Mouse (Mus musculus) left cerebral cortex, adult 2 months (tissue): ENCODE measurements around the gene Jph2. TPM values are rescaled to one million over a fixed set of nuclear protein-coding genes. Genes with fewer than 3 reads are reported as not detected.
A peak's percentile ranks its signal among the peaks of the same experiment; 100 is the strongest.

Source experiments
- DNase-seq, 2 experiments: peaks; one replicate each; pipeline ENCODE4 v3.0.0; 2021 to 2022; ENCODE audit warnings: low spot score in 2 of 2, mixed read lengths in 1 of 2; ENCODE audit errors: extremely low spot score in 1 of 2
- H3K27ac ChIP-seq: fragments of 200-600 bp; 2 replicates; pipeline ENCODE4 v1.8.1; 2022
- H3K4me3 ChIP-seq: fragments of 200-600 bp; 2 replicates; pipeline ENCODE4 v1.8.1; 2022
- CTCF ChIP-seq: fragments of 200-600 bp; IDR thresholded peaks from 2 replicates; pipeline ENCODE4 v1.8.1; 2022; ENCODE audit warnings: antibody characterized with exemption, mild to moderate bottlenecking, moderate library complexity
- intact Hi-C: fragments of 180-260 bp; cut with DNase I; formaldehyde crosslinking; loops from one replicate; pipeline ENCODE4 v1.15.1; 2025
- total RNA-seq, 2 experiments: library from RNA; stranded (reverse); gene quantifications; 2 replicates each; pipeline ENCODE4 v1.2.3; 2021

The Jph2 gene
- total RNA-seq, 2 experiments from 2014 or later, result 0.63 to 0.81 TPM

DNA sequence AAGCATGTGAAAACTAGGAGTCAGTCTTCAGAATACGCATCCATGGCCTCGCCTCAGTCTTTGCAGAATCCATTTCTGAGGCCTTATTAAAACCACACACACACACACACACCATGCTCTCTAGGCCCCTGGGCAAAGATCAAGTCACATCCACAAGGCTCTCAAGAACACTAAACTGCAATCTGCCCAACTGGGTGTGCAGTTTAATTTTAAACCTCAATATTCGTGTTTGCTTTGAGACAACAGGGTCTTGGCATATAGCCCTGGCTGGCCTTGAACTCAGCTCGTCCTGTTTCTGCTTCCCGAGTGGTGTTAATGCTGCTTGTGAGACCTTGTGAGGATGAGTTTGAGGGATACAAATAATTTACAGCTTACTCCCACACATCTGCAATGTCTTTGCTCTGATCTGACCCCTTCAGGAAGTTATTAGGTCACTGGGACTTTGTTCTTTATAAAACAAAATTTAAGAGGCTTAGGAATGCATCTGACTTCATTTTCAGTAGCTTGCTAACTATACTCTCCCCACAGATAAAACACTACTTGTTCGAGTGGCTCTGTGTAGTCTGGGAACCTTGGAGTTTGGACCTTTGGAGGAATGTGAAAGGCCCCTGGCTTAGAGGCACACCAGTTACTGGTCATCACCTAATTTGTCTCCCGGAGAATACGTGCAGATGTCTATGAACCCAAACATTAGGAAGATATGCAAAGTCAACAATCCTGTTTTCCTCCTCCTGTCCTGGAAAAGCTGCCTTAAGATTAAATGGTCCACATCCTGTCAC, 6.4 kb upstream of the Jph2 start:
- Histone ChIP-seq H3K4me3 (no peak overlapping the region), H3K27ac (no peak overlapping the region)
- intact Hi-C loops, result loop anchor here (5.0 kb wide), 1 partner anchor 357 kb away; no protein-coding TSS in a partner anchor
- no peak for DNase-seq
- TF ChIP-seq CTCF, result no peak

DNA sequence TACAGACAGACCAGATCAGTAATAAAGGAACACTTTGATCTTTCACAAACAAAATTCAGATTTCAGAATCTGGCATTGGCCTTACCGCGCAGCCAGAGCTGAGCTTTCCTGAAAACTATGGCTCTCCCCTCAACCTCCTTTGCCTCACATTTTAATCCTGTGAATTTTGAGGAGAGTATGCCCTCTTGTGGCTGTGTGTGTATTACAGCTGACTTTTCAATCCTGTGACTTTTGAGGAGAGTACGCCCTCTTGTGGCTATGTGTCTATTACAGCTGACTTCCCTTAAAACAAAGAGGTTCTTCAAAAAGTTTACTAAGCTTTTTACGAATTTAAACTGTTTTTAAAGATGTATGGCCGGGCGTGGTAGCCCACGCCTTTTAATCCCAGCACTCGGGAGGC, 3.4 kb upstream of the Jph2 start:
- Histone ChIP-seq H3K27ac (no peak overlapping the region), H3K4me3 (no peak overlapping the region)
- intact Hi-C loops, result loop anchor here (1.0 to 5.0 kb wide), 5 partner anchors 18 to 478 kb away; no protein-coding TSS in a partner anchor
- DNase-seq, result peak; percentile 78 to 81
- peak; percentile 100 for TF ChIP-seq CTCF

DNA sequence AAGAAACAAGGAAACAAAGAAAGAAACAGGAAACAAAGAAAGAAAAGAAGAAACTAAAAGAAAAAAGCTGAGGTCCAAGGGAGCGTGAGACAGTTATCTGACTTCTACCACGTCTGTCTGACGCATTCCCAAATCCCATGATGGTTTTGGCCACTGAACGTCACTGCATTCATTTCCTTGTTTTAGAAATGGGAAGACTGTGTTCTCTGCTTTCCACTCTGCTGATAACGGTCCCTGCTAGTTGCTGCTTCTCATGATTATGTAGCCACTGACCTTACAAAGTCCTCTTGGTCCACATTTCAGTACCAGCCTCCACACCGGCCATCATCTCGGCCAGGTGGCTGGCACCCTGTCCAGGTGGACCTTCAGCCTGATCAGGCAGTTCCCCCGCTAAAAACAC, 1.4 kb upstream of the Jph2 start:
- intact Hi-C loops, result no loop called here
- DNase-seq, result no peak
- Histone ChIP-seq H3K4me3 (no peak overlapping the region), H3K27ac (no peak overlapping the region)
- TF ChIP-seq CTCF, result no peak

DNA sequence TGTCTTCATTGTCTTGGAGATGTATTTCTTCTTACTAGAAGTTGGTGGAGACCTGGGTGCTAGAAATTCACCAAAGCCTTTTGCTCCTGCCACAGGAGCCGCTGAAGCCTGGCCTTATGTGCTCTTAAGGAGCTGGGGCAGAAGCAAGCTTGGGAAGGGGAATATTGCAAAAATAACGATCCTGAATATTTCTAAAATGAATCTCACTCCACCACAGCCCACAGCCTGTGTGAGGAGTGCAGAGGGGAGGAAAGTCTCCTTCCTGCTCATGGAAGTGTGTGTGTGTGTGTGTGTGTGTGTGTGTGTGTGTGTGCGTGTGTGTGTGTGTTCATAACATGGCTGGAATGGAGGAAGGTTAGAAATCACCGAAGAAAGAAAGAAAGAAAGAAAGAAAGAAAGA, 977 bp upstream of the Jph2 start:
- Histone ChIP-seq H3K4me3 (no peak overlapping the region), H3K27ac (no peak overlapping the region)
- TF ChIP-seq CTCF, result no peak
- DNase-seq, result no peak
- intact Hi-C loops, result no loop called here

DNA sequence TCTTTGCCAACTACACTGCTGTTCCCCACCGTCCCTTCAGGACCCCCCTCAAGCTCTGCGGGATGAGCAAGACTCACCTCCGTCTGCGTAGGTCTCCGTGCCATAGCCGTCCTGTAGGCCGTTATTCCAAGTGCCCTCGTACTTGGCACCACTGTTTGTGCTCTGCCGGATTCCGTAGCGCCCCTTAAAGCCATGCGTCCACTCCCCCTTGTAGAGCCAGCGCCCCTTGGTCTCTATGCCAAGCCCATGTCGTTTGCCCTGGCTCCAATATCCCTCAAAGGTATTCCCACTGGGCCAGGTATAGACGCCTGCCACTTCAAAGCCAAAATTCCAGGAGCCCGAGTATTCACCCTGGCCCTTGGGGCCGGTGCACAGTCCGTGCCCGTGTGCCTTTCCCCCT, 722 bp downstream of the Jph2 start:
- H3K4me3 ChIP-seq, result no peak overlapping the region
- intact Hi-C loops, result no loop called here
- no peak for DNase-seq
- H3K27ac ChIP-seq, result no peak overlapping the region
- no peak for TF ChIP-seq CTCF

DNA sequence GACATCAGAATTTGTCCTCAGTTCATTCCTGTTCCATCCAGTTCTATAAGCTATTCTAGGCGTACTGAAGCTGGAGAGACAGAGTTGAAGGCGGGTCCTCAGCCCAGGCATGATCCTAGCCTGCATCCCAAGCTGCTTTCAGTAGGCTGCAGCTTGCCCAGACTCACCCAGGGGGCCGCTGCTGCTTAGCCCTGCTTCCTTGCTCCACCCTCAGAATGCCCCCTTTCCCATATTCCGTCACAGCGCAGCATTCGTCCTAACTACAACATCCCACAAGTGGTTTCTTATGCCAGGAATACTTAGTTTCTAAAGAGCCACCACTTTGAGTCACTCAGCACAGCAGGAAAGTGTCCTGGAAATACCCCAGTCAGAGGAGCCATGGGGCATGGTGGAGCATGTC, 2.8 kb downstream of the Jph2 start:
- TF ChIP-seq CTCF, result no peak
- intact Hi-C loops, result no loop called here
- Histone ChIP-seq H3K27ac (no peak overlapping the region), H3K4me3 (no peak overlapping the region)
- DNase-seq, result no peak

DNA sequence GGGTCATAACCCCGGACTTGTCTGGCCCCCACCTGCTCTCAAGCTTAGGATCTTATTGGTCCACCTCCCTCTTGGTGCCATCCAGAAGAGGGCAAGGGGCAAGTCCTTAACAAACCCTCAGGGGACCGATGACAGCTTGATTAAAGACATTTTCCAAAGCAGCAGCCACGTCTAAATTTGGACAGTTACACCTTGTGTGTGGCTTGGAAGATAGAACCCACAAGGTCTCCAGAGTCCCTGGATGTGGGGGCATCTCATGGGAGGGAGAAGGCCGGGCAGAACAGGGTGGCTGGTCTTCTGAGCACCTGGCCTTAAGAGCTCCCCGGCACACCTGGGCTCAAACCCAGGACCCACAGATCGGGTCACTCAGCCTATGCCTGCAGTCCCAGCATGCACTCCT, 3.8 kb downstream of the Jph2 start:
- DNase-seq, result no peak
- Histone ChIP-seq H3K4me3 (no peak overlapping the region), H3K27ac (no peak overlapping the region)
- TF ChIP-seq CTCF, result no peak
- intact Hi-C loops, result no loop called here

DNA sequence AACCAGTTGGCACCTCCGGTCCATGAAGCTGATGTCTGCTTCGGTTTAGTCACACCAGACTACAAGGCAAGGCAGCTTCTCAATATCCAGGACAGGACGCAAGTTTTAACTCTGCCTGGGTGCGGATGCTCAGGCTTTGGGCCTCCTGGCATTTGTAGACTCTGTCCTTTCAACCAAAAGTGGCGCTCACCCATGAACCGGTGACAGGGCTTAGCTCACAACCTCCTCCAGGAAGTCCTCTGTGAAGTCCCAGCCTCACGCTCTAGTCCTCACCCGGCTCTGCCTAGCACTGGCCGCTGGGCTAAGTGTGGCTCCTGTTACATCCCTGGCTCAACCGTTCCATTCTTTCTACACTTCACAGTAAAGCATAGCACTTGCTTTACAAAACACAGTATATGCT, 4.6 kb downstream of the Jph2 start:
- no peak for DNase-seq
- Histone ChIP-seq H3K27ac (no peak overlapping the region), H3K4me3 (no peak overlapping the region)
- no peak for TF ChIP-seq CTCF
- intact Hi-C loops, result no loop called here

DNA sequence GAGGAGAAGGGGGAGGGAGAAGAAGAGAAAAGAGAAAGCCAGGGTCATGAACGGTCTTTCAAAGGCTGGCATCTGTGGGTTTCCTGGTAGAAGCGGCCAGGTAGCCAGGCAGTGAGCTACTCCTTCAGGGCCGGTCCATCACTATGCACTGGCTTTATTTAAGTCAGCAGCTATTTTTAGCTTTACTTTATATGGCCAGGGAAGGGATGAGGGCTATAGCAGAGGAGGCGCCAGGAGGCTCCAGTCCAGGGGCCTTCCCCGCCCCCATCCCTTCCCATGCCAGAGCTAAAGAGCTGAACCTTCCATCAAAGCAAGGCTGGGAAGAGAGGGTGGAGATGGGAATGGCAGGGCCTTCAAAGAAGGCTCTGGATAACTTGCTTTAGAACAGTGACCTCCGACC, 5.4 kb downstream of the Jph2 start:
- no peak for DNase-seq
- TF ChIP-seq CTCF, result no peak
- Histone ChIP-seq H3K27ac (no peak overlapping the region), H3K4me3 (no peak overlapping the region)
- intact Hi-C loops, result no loop called here

DNA sequence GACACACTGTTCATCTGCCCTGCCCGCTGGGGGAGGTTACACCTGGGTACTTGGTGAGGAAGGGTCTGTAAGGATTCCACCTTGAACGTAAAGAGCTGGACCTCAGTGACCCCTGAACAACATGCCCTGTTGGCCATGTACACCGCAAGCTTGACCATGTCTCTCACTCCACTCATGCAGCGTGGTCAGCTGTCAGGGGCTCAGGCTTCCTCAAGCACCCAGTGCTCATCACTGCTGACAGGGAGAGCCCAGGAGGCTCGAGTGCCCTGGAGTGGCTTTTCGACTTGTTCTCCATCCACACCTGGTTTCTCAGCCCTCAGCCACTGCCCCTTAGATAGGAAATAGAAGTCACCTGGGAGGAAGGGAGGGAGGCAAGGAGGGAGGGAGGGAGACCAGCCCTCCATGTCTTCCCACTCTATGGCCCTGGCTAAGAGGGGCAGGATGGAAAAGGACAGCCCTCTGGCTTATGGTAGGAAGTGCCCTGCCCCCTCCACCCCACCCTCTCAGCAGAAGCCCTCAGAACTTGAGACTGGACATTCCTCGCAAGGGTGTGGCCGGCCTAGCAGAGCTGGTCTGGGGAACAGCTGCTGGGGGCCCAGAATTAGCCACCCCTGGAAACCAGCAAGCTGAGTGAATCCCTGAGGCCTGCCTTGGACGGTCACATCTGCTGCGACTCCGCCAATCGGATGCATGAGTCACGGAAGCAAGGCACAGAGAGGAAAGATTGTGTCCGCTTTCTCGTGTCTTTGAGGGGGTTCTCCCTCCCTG, 11.2 kb downstream of the Jph2 start:
- no peak for DNase-seq
- Histone ChIP-seq H3K27ac (no peak overlapping the region), H3K4me3 (no peak overlapping the region)
- TF ChIP-seq CTCF, result no peak
- intact Hi-C loops, result no loop called here

DNA sequence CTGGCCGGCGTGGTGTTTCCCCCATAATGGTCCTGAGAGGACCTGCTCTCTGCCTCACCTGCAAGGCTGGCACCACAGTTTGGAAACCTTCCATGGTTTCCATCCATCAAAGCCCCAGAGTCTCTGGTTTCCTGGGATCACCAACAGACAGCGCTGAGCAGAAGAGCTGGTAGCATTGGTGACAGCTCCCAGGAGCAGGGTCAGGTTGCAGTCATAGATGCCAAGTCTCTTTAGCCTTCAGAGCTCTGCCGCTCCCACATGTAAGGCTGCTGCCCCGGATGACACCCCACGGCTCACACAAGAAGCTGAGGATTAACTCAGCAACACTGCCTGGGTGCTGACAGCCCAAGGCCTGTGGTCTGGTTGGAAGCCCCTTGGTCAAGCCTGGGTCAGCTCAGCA, 12.7 kb downstream of the Jph2 start:
- H3K4me3 ChIP-seq, result no peak overlapping the region
- TF ChIP-seq CTCF, result no peak
- no peak for DNase-seq
- intact Hi-C loops, result loop anchor here (1.0 kb wide), 1 partner anchor 19 kb away; no protein-coding TSS in a partner anchor
- H3K27ac ChIP-seq, result no peak overlapping the region

DNA sequence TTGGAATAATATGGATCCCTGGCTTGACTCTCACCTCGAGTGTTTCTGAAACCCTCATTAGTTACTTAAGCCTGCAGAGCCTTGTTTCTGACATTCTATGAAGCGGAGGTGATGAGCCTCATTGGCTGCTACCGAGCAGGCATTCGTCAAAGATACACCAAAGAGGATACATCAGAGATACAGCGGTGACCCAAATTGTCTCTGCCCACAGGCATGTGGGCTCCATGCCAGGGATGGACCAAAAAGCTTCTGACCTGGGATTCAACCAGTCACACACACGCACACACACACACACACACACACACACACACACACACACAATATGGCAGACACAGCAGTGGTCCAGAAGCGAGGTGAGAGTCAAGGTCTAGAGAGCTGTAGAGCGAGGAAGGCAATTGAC, 16.5 kb downstream of the Jph2 start:
- no peak for TF ChIP-seq CTCF
- intact Hi-C loops, result no loop called here
- Histone ChIP-seq H3K27ac (no peak overlapping the region), H3K4me3 (no peak overlapping the region)
- no peak for DNase-seq
